Mouse (Mus musculus): ENCODE results near the gene Gm49325.

DNA sequence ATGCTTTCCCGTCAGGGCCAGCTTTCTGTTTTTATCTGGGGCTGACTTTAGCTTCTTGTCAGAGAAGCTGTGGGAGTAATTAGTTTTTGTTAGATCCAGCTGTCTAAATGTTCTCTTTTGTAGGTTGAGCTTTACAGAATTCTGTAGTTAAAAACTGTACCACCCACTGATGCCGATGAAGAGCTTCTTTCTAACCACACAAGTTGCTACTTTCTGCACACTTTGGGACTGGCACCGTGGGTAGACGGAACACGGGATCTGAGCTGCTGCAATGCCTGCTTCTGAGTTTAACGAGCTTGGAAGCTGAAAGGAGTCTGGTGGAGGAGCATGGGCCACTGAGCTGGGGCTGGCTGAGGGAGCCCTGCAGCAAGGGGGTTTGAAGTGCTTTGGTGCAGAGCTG is 14.5 kb upstream of the Gm49325 start:
- TF ChIP-seq CTCF (IDR thresholded peaks at IDR 0.05; ENCODE audit: borderline replicate concordance, extremely low read depth, insufficient read depth, insufficient read length) (no peak), POLR2A (IDR thresholded peaks at IDR 0.05; ENCODE audit: borderline replicate concordance, extremely low read depth, insufficient read depth, insufficient read length, poor library complexity, severe bottlenecking) (no peak)

Data from brain, embryonic 14.5 days (tissue).